Mouse (Mus musculus) thymus, postnatal 0 days (tissue): Measurements from ENCODE around the gene Kcnh7. TPM values are rescaled to one million over a fixed set of nuclear protein-coding genes. Genes with fewer than 3 reads are reported as not detected.

Source experiments
- DNase-seq: peaks from one replicate; pipeline ENCODE4 v3.0.0-alpha.2; 2015; ENCODE audit warnings: low spot score
- polyA plus RNA-seq: library from polyadenylated mRNA; unstranded; fragments of >200 nt; fragmentation: Nextera tagmentation; extraction: Ambion mirVana; gene quantifications from 2 replicates; pipeline ENCODE4 v1.2.1, GENCODE M21; 2015

The Kcnh7 gene
- polyA plus RNA-seq, 1 experiment from 2014 or later = 0.04 TPM

DNA sequence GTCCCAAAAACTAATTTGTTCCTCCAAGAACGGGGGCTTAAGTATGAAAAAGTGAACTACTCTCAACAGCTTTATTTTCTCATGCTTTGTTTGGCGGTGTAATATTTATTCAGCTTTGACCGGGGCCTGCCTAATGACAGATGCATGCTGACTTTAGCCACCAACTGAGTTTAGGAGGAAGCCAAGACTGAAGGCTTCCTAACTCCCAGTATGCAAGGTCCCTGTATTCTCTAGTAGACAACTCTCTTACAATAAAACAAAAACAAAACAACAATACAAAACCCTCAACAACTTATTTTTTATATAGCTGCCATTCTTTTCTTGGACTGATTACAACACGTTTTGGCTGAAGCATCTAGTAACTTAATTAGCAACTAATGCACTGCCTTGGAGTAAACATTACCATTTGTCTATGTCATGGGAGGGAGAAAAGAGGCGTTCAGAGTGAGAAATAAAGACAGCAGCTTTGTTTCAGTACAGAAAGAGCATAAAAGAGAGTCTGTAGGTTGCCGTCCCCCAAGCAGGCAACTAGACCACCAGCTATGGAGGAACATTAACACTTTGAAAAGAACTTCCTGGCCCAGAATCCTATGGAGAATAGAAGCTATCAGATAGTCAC, 537.3 kb downstream of the Kcnh7 start:
- no peak for DNase-seq

DNA sequence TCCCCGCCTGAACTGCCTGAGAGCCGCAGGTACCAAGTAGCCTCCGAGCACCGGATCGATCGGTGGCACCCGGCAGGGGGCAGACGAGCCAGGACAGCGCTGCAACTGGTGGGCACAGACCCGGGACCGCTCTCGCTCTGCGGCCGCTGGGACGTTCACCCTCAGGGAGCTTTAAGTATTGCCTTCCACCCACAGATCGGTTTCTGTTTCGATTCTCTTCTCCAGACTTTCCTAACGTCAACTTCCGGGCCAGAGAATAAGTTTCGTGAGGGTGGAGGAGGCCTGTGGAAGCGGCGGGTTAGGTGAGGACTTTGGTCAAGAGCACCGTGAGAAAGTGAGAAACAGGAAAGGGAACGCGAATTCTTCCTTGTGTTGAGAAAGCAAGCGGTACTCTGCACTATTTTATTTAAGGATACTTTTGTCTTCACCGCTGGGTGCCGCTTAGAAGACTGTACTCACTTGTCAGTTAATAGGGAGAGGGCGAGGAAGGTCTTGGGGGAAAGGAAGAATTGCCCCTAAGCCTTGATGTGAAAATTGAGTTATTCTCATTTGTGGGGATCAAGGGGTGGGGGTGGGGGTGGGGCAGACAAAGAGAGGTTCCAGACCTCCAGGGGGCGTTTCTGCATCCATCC, 538.0 kb downstream of the Kcnh7 start, which contains the start of gene Ifih1:
TSS of gene Ifih1 (minus strand) at position 242 of the 632 bp plus-strand sequence.
- peak; percentile 64 for DNase-seq

DNA sequence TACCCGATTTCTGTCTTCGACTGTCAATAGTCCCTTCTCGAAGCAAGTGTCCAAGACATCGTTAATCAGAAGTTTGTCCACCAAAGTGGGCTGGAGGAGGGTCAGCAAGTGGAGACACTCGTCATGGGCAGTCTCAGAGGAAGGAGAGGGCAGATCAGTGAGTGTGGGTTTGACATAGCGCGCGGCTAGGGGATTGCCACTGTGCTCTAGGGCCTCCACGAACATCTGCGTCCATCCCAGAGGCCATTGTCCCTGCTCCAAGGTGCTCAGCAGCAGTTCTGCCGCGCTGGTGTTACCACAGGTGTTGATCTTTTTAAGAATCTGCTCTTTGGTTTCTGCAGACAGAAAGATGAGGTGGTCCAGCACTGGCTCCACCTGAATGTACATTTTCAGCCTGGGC, 538.6 kb downstream of the Kcnh7 start:
- DNase-seq = peak; percentile 27

DNA sequence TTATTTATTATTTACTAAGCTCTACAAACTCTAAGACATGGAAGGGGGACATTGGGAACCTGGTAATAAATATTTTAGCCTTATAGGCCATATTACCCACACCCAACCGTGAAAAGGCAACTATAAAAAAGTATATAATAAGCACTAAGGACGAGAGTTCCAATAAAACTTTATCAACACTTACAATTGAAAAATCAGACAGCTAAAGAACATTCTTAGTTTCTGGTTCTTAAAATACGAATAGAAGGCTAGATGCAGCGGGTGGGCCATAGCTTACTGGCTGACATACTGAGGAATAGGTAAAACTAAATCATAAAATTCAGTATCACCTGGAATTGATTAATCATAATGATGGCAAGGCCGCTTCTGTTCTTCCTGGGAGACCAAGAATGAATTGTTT, 539.2 kb downstream of the Kcnh7 start:
- no peak for DNase-seq
